Mouse (Mus musculus) limb, embryonic 12.5 days (tissue): ENCODE data around the gene Pspc1. TPM values are rescaled to one million over a fixed set of nuclear protein-coding genes. Genes with fewer than 3 reads are reported as not detected.

Source experiments
- ATAC-seq: fragments of 200-750 bp; cut with Nextera tagmentation; 2 replicates; pipeline ENCODE4 v1.8.0; 2017; ENCODE audit warnings: low read depth, moderate TSS enrichment; ENCODE audit not compliant: insufficient number of reproducible peaks, insufficient read depth, low FRiP score, low TSS enrichment
- H3K27ac ChIP-seq: fragments of 300-500 bp; sonication (generic); 2 replicates; pipeline ENCODE4 v1.5.1; 2016; ENCODE audit warnings: mild to moderate bottlenecking, moderate library complexity
- H3K27me3 ChIP-seq: fragments of 300-500 bp; sonication (generic); 2 replicates; pipeline ENCODE4 v1.6.1; 2016; ENCODE audit warnings: mild to moderate bottlenecking, moderate library complexity
- H3K36me3 ChIP-seq: fragments of 300-500 bp; sonication (generic); 2 replicates; pipeline ENCODE4 v1.6.1; 2016; ENCODE audit warnings: mild to moderate bottlenecking, moderate library complexity
- H3K4me1 ChIP-seq: fragments of 300-500 bp; sonication (generic); replicated peaks from 2 replicates; pipeline ENCODE4 v1.6.1; 2016
- H3K4me2 ChIP-seq: fragments of 300-500 bp; sonication (generic); 2 replicates; pipeline ENCODE4 v1.6.1; 2016; ENCODE audit warnings: mild to moderate bottlenecking, moderate library complexity
- H3K4me3 ChIP-seq: fragments of 300-500 bp; sonication (generic); replicated peaks from 2 replicates; pipeline ENCODE4 v1.5.1; 2016; ENCODE audit warnings: mild to moderate bottlenecking
- H3K9ac ChIP-seq: fragments of 300-500 bp; sonication (generic); replicated peaks from 2 replicates; pipeline ENCODE4 v1.6.1; 2016; ENCODE audit warnings: mild to moderate bottlenecking, moderate library complexity
- H3K9me3 ChIP-seq: fragments of 300-500 bp; sonication (generic); 2 replicates; pipeline ENCODE4 v1.6.1; 2016; ENCODE audit warnings: mild to moderate bottlenecking, moderate library complexity
- WGBS: fragments of 180-500 bp; shearing (Covaris S2); methylation state at CpG from one replicate; pipeline ENCODE4 v1.1.7; 2016; 5-methylcytosine and 5-hydroxymethylcytosine counted together
- polyA plus RNA-seq: library from polyadenylated mRNA; unstranded; fragments of >200 nt; fragmentation: Nextera tagmentation; extraction: Ambion mirVana; gene quantifications from 2 replicates; pipeline ENCODE4 v1.2.1, GENCODE M21; 2016

Gene Pspc1
- polyA plus RNA-seq, 1 experiment from 2014 or later: 54.2 TPM

- H3K27ac ChIP-seq: no peak overlapping the region
- no peaks in the 10 kb centered on the region for H3K9me3 ChIP-seq
- ATAC-seq: no peak
- no peaks in the 10 kb centered on the region for H3K27me3 ChIP-seq
- H3K4me1 ChIP-seq: no peaks in the 10 kb centered on the region
- H3K4me3 ChIP-seq: no peak overlapping the region
- H3K36me3 ChIP-seq: peaks cover 81% of the 10 kb centered on the region
- no peak overlapping the region for H3K4me2 ChIP-seq
- H3K9ac ChIP-seq: no peak overlapping the region
- WGBS: 85% methylated on average over 5 of the region's 5 CpGs
Observed at GRCm38 (mm10) chr14:56697836-56698235, 80.3 kb downstream of the Pspc1 start.

GRCm38 (mm10) chr14:56695495-56695894 is 82.6 kb downstream of the Pspc1 start:
- peaks cover 98% of the 10 kb centered on the region for H3K36me3 ChIP-seq

GRCm38 (mm10) chr14:56689766-56690165 is 88.3 kb downstream of the Pspc1 start:
- H3K27ac ChIP-seq: no peak overlapping the region
- H3K27me3 ChIP-seq: no peaks in the 10 kb centered on the region
- H3K4me1 ChIP-seq: no peaks in the 10 kb centered on the region
- 86% methylated on average over 1 of the region's 1 CpGs for WGBS
- no peaks in the 10 kb centered on the region for H3K9me3 ChIP-seq
- H3K4me2 ChIP-seq: no peak overlapping the region
- no peak overlapping the region for H3K9ac ChIP-seq
- ATAC-seq: no peak
- peaks cover 92% of the 10 kb centered on the region for H3K36me3 ChIP-seq
- no peak overlapping the region for H3K4me3 ChIP-seq

More at GRCm38 (mm10) chr14:56695495-56695894, 82.6 kb downstream of the Pspc1 start:
- no peak for ATAC-seq
- WGBS: 84% methylated on average over 3 of the region's 3 CpGs
- Histone ChIP-seq H3K4me1 (no peaks in the 10 kb centered on the region), H3K27me3 (no peaks in the 10 kb centered on the region), H3K4me2 (no peak overlapping the region), H3K4me3 (no peak overlapping the region), H3K27ac (no peak overlapping the region), H3K9ac (no peak overlapping the region), H3K9me3 (no peaks in the 10 kb centered on the region)

- no peaks in the 10 kb centered on the region for H3K27me3 ChIP-seq
- no peak overlapping the region for H3K27ac ChIP-seq
- H3K4me3 ChIP-seq: no peak overlapping the region
- H3K4me2 ChIP-seq: no peak overlapping the region
- no peak for ATAC-seq
- H3K36me3 ChIP-seq: peaks cover 92% of the 10 kb centered on the region
- 95% methylated on average over 1 of the region's 1 CpGs for WGBS
- H3K4me1 ChIP-seq: no peaks in the 10 kb centered on the region
- H3K9ac ChIP-seq: no peak overlapping the region
- H3K9me3 ChIP-seq: no peaks in the 10 kb centered on the region
Observed at GRCm38 (mm10) chr14:56689116-56689515, 89.0 kb downstream of the Pspc1 start.

- Histone ChIP-seq H3K4me3 (no peak overlapping the region), H3K36me3 (peaks cover 89% of the 10 kb centered on the region), H3K9ac (no peak overlapping the region), H3K27me3 (no peaks in the 10 kb centered on the region), H3K4me2 (no peak overlapping the region), H3K4me1 (no peaks in the 10 kb centered on the region), H3K9me3 (no peaks in the 10 kb centered on the region), H3K27ac (no peak overlapping the region)
- WGBS: 26% methylated on average over 1 of the region's 1 CpGs
- ATAC-seq: no peak
Observed at GRCm38 (mm10) chr14:56685426-56685825, 92.7 kb downstream of the Pspc1 start.

Other genes starting within 250 kb of the Pspc1 start
- gene Cenpj, start 202.9 kb downstream of the Pspc1 start, polyA plus RNA-seq: 18.2 and 18.3 TPM in 2 replicates
- gene Parp4, start 202.7 kb downstream of the Pspc1 start, polyA plus RNA-seq: 1.9 and 2.3 TPM in 2 replicates
- 41.5 and 46.6 TPM in 2 replicates for gene Mphosph8, start 110.1 kb downstream of the Pspc1 start, polyA plus RNA-seq
- gene Zmym5, start 33.4 kb upstream of the Pspc1 start, polyA plus RNA-seq: 33.8 and 34.5 TPM in 2 replicates
- 70.3 and 75.9 TPM in 2 replicates for gene Zmym2, start 108.3 kb upstream of the Pspc1 start, polyA plus RNA-seq